Mouse (Mus musculus): ENCODE data around the gene Rpusd4. TPM values are rescaled to one million over a fixed set of nuclear protein-coding genes. Genes with fewer than 3 reads are reported as not detected.

The Rpusd4 gene
- polyA plus RNA-seq, 1 experiment = 9.4 TPM

- TF ChIP-seq POLR2A (IDR thresholded peaks at IDR 0.05; ENCODE audit: low read depth, low read length) = no peak
- no peak for TF ChIP-seq CTCF (IDR thresholded peaks at IDR 0.05; ENCODE audit: extremely low read depth, insufficient read depth, insufficient read length, insufficient replicate concordance)
- H3K27me3 ChIP-seq (ENCODE audit: control insufficient read depth, insufficient read depth, low read length) = no peaks in the 10 kb centered on the region
- H3K36me3 ChIP-seq (ENCODE audit: control insufficient read depth, insufficient read depth, low read length) = no peaks in the 10 kb centered on the region
- no peak for DNase-seq (ENCODE audit: low read depth in 1 of 2, low spot score in 2 of 2)
- 93% methylated on average over 13 of the region's 13 CpGs for WGBS
- H3K4me3 ChIP-seq (ENCODE audit: extremely low read depth, insufficient read depth, insufficient read length) = no peak overlapping the region
- no peaks in the 10 kb centered on the region for H3K4me1 ChIP-seq (ENCODE audit: control insufficient read depth, insufficient read depth, insufficient read length)
- no peak overlapping the region for H3K27ac ChIP-seq (ENCODE audit: insufficient read depth, low read length)
These were observed 15.9 kb downstream of the Rpusd4 start for GRCm38 (mm10) chr9:35283415-35284069.

GRCm38 (mm10) chr9:35284351-35284750 is 16.7 kb downstream of the Rpusd4 start:
- no peak overlapping the region for H3K27ac ChIP-seq (ENCODE audit: insufficient read depth, low read length)
- H3K4me3 ChIP-seq (ENCODE audit: extremely low read depth, insufficient read depth, insufficient read length) = no peak overlapping the region
- no peak for DNase-seq (ENCODE audit: low read depth in 1 of 2, low spot score in 2 of 2)
- no peaks in the 10 kb centered on the region for H3K36me3 ChIP-seq (ENCODE audit: control insufficient read depth, insufficient read depth, low read length)
- 93% methylated on average over 4 of the region's 4 CpGs for WGBS
- TF ChIP-seq POLR2A (IDR thresholded peaks at IDR 0.05; ENCODE audit: low read depth, low read length) (no peak), CTCF (IDR thresholded peaks at IDR 0.05; ENCODE audit: extremely low read depth, insufficient read depth, insufficient read length, insufficient replicate concordance) (no peak)
- no peaks in the 10 kb centered on the region for H3K27me3 ChIP-seq (ENCODE audit: control insufficient read depth, insufficient read depth, low read length)
- H3K4me1 ChIP-seq (ENCODE audit: control insufficient read depth, insufficient read depth, insufficient read length) = no peaks in the 10 kb centered on the region

GRCm38 (mm10) chr9:35286351-35286750 is 18.7 kb downstream of the Rpusd4 start:
- TF ChIP-seq CTCF (IDR thresholded peaks at IDR 0.05; ENCODE audit: extremely low read depth, insufficient read depth, insufficient read length, insufficient replicate concordance) (no peak), POLR2A (IDR thresholded peaks at IDR 0.05; ENCODE audit: low read depth, low read length) (no peak)
- H3K36me3 ChIP-seq (ENCODE audit: control insufficient read depth, insufficient read depth, low read length) = no peaks in the 10 kb centered on the region
- H3K4me1 ChIP-seq (ENCODE audit: control insufficient read depth, insufficient read depth, insufficient read length) = no peaks in the 10 kb centered on the region
- WGBS = 92% methylated on average over 3 of the region's 3 CpGs
- H3K27ac ChIP-seq (ENCODE audit: insufficient read depth, low read length) = no peak overlapping the region
- H3K4me3 ChIP-seq (ENCODE audit: extremely low read depth, insufficient read depth, insufficient read length) = no peak overlapping the region
- DNase-seq (ENCODE audit: low read depth in 1 of 2, low spot score in 2 of 2) = no peak
- no peaks in the 10 kb centered on the region for H3K27me3 ChIP-seq (ENCODE audit: control insufficient read depth, insufficient read depth, low read length)

- WGBS = 77% methylated on average over 7 of the region's 7 CpGs
- H3K36me3 ChIP-seq (ENCODE audit: control insufficient read depth, insufficient read depth, low read length) = no peaks in the 10 kb centered on the region
- DNase-seq (ENCODE audit: low read depth in 1 of 2, low spot score in 2 of 2) = no peak
- no peaks in the 10 kb centered on the region for H3K4me1 ChIP-seq (ENCODE audit: control insufficient read depth, insufficient read depth, insufficient read length)
- no peak for TF ChIP-seq POLR2A (IDR thresholded peaks at IDR 0.05; ENCODE audit: low read depth, low read length)
- TF ChIP-seq CTCF (IDR thresholded peaks at IDR 0.05; ENCODE audit: extremely low read depth, insufficient read depth, insufficient read length, insufficient replicate concordance) = no peak
- H3K27me3 ChIP-seq (ENCODE audit: control insufficient read depth, insufficient read depth, low read length) = no peaks in the 10 kb centered on the region
- H3K27ac ChIP-seq (ENCODE audit: insufficient read depth, low read length) = no peak overlapping the region
- no peak overlapping the region for H3K4me3 ChIP-seq (ENCODE audit: extremely low read depth, insufficient read depth, insufficient read length)
These were observed 22.3 kb downstream of the Rpusd4 start for GRCm38 (mm10) chr9:35289992-35290391.

GRCm38 (mm10) chr9:35290417-35290816 is 22.8 kb downstream of the Rpusd4 start:
- 93% methylated on average over 3 of the region's 3 CpGs for WGBS
- DNase-seq (ENCODE audit: low read depth in 1 of 2, low spot score in 2 of 2) = no peak
- Histone ChIP-seq H3K27me3 (ENCODE audit: control insufficient read depth, insufficient read depth, low read length) (no peaks in the 10 kb centered on the region), H3K36me3 (ENCODE audit: control insufficient read depth, insufficient read depth, low read length) (no peaks in the 10 kb centered on the region), H3K4me1 (ENCODE audit: control insufficient read depth, insufficient read depth, insufficient read length) (no peaks in the 10 kb centered on the region), H3K4me3 (ENCODE audit: extremely low read depth, insufficient read depth, insufficient read length) (no peak overlapping the region), H3K27ac (ENCODE audit: insufficient read depth, low read length) (no peak overlapping the region)
- no peak for TF ChIP-seq POLR2A (IDR thresholded peaks at IDR 0.05; ENCODE audit: low read depth, low read length)
- TF ChIP-seq CTCF (IDR thresholded peaks at IDR 0.05; ENCODE audit: extremely low read depth, insufficient read depth, insufficient read length, insufficient replicate concordance) = no peak

GRCm38 (mm10) chr9:35290916-35291315 is 23.3 kb downstream of the Rpusd4 start:
- no peak for DNase-seq (ENCODE audit: low read depth in 1 of 2, low spot score in 2 of 2)
- Histone ChIP-seq H3K27ac (ENCODE audit: insufficient read depth, low read length) (no peak overlapping the region), H3K36me3 (ENCODE audit: control insufficient read depth, insufficient read depth, low read length) (no peaks in the 10 kb centered on the region), H3K27me3 (ENCODE audit: control insufficient read depth, insufficient read depth, low read length) (no peaks in the 10 kb centered on the region), H3K4me3 (ENCODE audit: extremely low read depth, insufficient read depth, insufficient read length) (no peak overlapping the region), H3K4me1 (ENCODE audit: control insufficient read depth, insufficient read depth, insufficient read length) (no peaks in the 10 kb centered on the region)
- 76% methylated on average over 4 of the region's 4 CpGs for WGBS
- no peak for TF ChIP-seq POLR2A (IDR thresholded peaks at IDR 0.05; ENCODE audit: low read depth, low read length)
- no peak for TF ChIP-seq CTCF (IDR thresholded peaks at IDR 0.05; ENCODE audit: extremely low read depth, insufficient read depth, insufficient read length, insufficient replicate concordance)

- no peak overlapping the region for H3K27ac ChIP-seq (ENCODE audit: insufficient read depth, low read length)
- no peak for TF ChIP-seq POLR2A (IDR thresholded peaks at IDR 0.05; ENCODE audit: low read depth, low read length)
- no peak for TF ChIP-seq CTCF (IDR thresholded peaks at IDR 0.05; ENCODE audit: extremely low read depth, insufficient read depth, insufficient read length, insufficient replicate concordance)
- H3K36me3 ChIP-seq (ENCODE audit: control insufficient read depth, insufficient read depth, low read length) = no peaks in the 10 kb centered on the region
- H3K4me3 ChIP-seq (ENCODE audit: extremely low read depth, insufficient read depth, insufficient read length) = no peak overlapping the region
- 84% methylated on average over 5 of the region's 5 CpGs for WGBS
- H3K4me1 ChIP-seq (ENCODE audit: control insufficient read depth, insufficient read depth, insufficient read length) = no peaks in the 10 kb centered on the region
- DNase-seq (ENCODE audit: low read depth in 1 of 2, low spot score in 2 of 2) = no peak
- H3K27me3 ChIP-seq (ENCODE audit: control insufficient read depth, insufficient read depth, low read length) = no peaks in the 10 kb centered on the region
These were observed 25.8 kb downstream of the Rpusd4 start for GRCm38 (mm10) chr9:35293465-35293864.
